Mouse (Mus musculus) intestine, embryonic 15.5 days (tissue): Measurements from ENCODE around the gene Grin2b. TPM values are rescaled to one million over a fixed set of nuclear protein-coding genes. Genes with fewer than 3 reads are reported as not detected.
"Not testable (repeated sequence)": the region's sequence is repeated elsewhere in the genome, so short reads cannot be mapped to it uniquely, and the experiment has no call there.

Experiments used
- ATAC-seq: fragments of 200-750 bp; cut with Nextera tagmentation; 2 replicates; pipeline ENCODE4 v1.8.0; 2017; ENCODE audit warnings: moderate TSS enrichment, moderate library complexity
- H3K27ac ChIP-seq: fragments of 300-500 bp; sonication (generic); 2 replicates; pipeline ENCODE4 v1.5.1; 2015; ENCODE audit warnings: mild to moderate bottlenecking, inconsistent platforms
- H3K27me3 ChIP-seq: fragments of 300-500 bp; sonication (generic); replicated peaks from 2 replicates; pipeline ENCODE4 v1.6.1; 2015; ENCODE audit warnings: inconsistent platforms
- H3K36me3 ChIP-seq: fragments of 300-500 bp; sonication (generic); 2 replicates; pipeline ENCODE4 v1.6.1; 2015; ENCODE audit warnings: inconsistent platforms
- H3K4me1 ChIP-seq: fragments of 300-500 bp; sonication (generic); replicated peaks from 2 replicates; pipeline ENCODE4 v1.6.1; 2015; ENCODE audit warnings: inconsistent platforms
- H3K4me2 ChIP-seq: fragments of 300-500 bp; sonication (generic); replicated peaks from 2 replicates; pipeline ENCODE4 v1.6.1; 2015; ENCODE audit warnings: mild to moderate bottlenecking, inconsistent platforms
- H3K4me3 ChIP-seq: fragments of 300-500 bp; sonication (generic); replicated peaks from 2 replicates; pipeline ENCODE4 v1.5.1; 2015; ENCODE audit warnings: inconsistent platforms
- H3K9ac ChIP-seq: fragments of 300-500 bp; sonication (generic); 2 replicates; pipeline ENCODE4 v1.6.1; 2015; ENCODE audit warnings: inconsistent platforms
- H3K9me3 ChIP-seq: fragments of 300-500 bp; sonication (generic); 2 replicates; pipeline ENCODE4 v1.6.1; 2016; ENCODE audit warnings: inconsistent platforms
- WGBS: fragments of 180-500 bp; shearing (Covaris S2); methylation state at CpG from one replicate; pipeline ENCODE4 v1.1.7; 2015; 5-methylcytosine and 5-hydroxymethylcytosine counted together
- polyA plus RNA-seq: library from polyadenylated mRNA; unstranded; fragments of >200 nt; fragmentation: Nextera tagmentation; extraction: Ambion mirVana; gene quantifications from 2 replicates; pipeline ENCODE4 v1.2.1, GENCODE M21; 2015

Grin2b gene
- polyA plus RNA-seq, 1 experiment from 2014 or later = 0.60 TPM

- no peaks in the 10 kb centered on the region for H3K27me3 ChIP-seq
- 55% methylated on average over 8 of the region's 8 CpGs for WGBS
- ATAC-seq = no peak
- no peak overlapping the region for H3K4me2 ChIP-seq
- H3K9me3 ChIP-seq = no peaks in the 10 kb centered on the region
- H3K4me1 ChIP-seq = no peaks in the 10 kb centered on the region
- H3K36me3 ChIP-seq = no peaks in the 10 kb centered on the region
- no peak overlapping the region for H3K27ac ChIP-seq
- H3K9ac ChIP-seq = no peak overlapping the region
- no peak overlapping the region for H3K4me3 ChIP-seq
Observed at GRCm38 (mm10) chr6:135859502-135859901, 313.8 kb downstream of the Grin2b start.

GRCm38 (mm10) chr6:135854173-135854591 lies 319.1 kb downstream of the Grin2b start:
- no peaks in the 10 kb centered on the region for H3K36me3 ChIP-seq
- ATAC-seq = no peak
- 62% methylated on average over 8 of the region's 8 CpGs for WGBS
- no peaks in the 10 kb centered on the region for H3K4me1 ChIP-seq
- H3K27me3 ChIP-seq = no peaks in the 10 kb centered on the region
- no peak overlapping the region for H3K9ac ChIP-seq
- no peak overlapping the region for H3K4me2 ChIP-seq
- H3K4me3 ChIP-seq = no peak overlapping the region
- H3K9me3 ChIP-seq = no peaks in the 10 kb centered on the region
- H3K27ac ChIP-seq = no peak overlapping the region

GRCm38 (mm10) chr6:135843755-135844154 lies 329.6 kb downstream of the Grin2b start:
- Histone ChIP-seq H3K4me1 (no peaks in the 10 kb centered on the region), H3K27ac (no peak overlapping the region), H3K9ac (no peak overlapping the region), H3K4me3 (no peak overlapping the region), H3K27me3 (no peaks in the 10 kb centered on the region), H3K36me3 (no peaks in the 10 kb centered on the region), H3K9me3 (no peaks in the 10 kb centered on the region), H3K4me2 (no peak overlapping the region)
- no peak for ATAC-seq
- WGBS = 76% methylated on average over 3 of the region's 3 CpGs

GRCm38 (mm10) chr6:135836353-135836752 lies 337.0 kb downstream of the Grin2b start:
- H3K27me3 ChIP-seq = no peaks in the 10 kb centered on the region
- no peak overlapping the region for H3K4me3 ChIP-seq
- no peak overlapping the region for H3K27ac ChIP-seq
- H3K9ac ChIP-seq = no peak overlapping the region
- ATAC-seq = no peak
- no peaks in the 10 kb centered on the region for H3K9me3 ChIP-seq
- H3K4me2 ChIP-seq = no peak overlapping the region
- no peaks in the 10 kb centered on the region for H3K4me1 ChIP-seq
- WGBS = 92% methylated on average over 4 of the region's 4 CpGs
- no peaks in the 10 kb centered on the region for H3K36me3 ChIP-seq

GRCm38 (mm10) chr6:135833542-135833941 lies 339.8 kb downstream of the Grin2b start:
- Histone ChIP-seq H3K27ac (no peak overlapping the region), H3K27me3 (no peaks in the 10 kb centered on the region), H3K4me1 (no peaks in the 10 kb centered on the region), H3K4me2 (no peak overlapping the region), H3K9ac (no peak overlapping the region), H3K4me3 (no peak overlapping the region), H3K36me3 (no peaks in the 10 kb centered on the region), H3K9me3 (no peaks in the 10 kb centered on the region)
- ATAC-seq = no peak
- 74% methylated on average over 5 of the region's 5 CpGs for WGBS

- Histone ChIP-seq H3K4me1 (no peaks in the 10 kb centered on the region), H3K4me3 (no peak overlapping the region), H3K36me3 (no peaks in the 10 kb centered on the region), H3K27me3 (no peaks in the 10 kb centered on the region), H3K9me3 (no peaks in the 10 kb centered on the region), H3K4me2 (no peak overlapping the region), H3K27ac (no peak overlapping the region), H3K9ac (no peak overlapping the region)
- ATAC-seq = no peak
- 80% methylated on average over 3 of the region's 3 CpGs for WGBS
Observed at GRCm38 (mm10) chr6:135832041-135832440, 341.3 kb downstream of the Grin2b start.

GRCm38 (mm10) chr6:135831032-135831431 lies 342.3 kb downstream of the Grin2b start:
- H3K27me3 ChIP-seq = no peaks in the 10 kb centered on the region
- no peaks in the 10 kb centered on the region for H3K9me3 ChIP-seq
- 92% methylated on average over 1 of the region's 1 CpGs for WGBS
- no peaks in the 10 kb centered on the region for H3K4me1 ChIP-seq
- H3K36me3 ChIP-seq = no peaks in the 10 kb centered on the region
- H3K27ac ChIP-seq = no peak overlapping the region
- no peak overlapping the region for H3K9ac ChIP-seq
- H3K4me2 ChIP-seq = no peak overlapping the region
- H3K4me3 ChIP-seq = no peak overlapping the region
- ATAC-seq = no peak

- H3K4me2 ChIP-seq = no peak overlapping the region
- H3K27ac ChIP-seq = no peak overlapping the region
- ATAC-seq = no peak
- H3K9ac ChIP-seq = no peak overlapping the region
- H3K27me3 ChIP-seq = no peaks in the 10 kb centered on the region
- no peaks in the 10 kb centered on the region for H3K36me3 ChIP-seq
- 74% methylated on average over 7 of the region's 7 CpGs for WGBS
- H3K9me3 ChIP-seq = no peaks in the 10 kb centered on the region
- no peak overlapping the region for H3K4me3 ChIP-seq
- no peaks in the 10 kb centered on the region for H3K4me1 ChIP-seq
Observed at GRCm38 (mm10) chr6:135829458-135829857, 343.9 kb downstream of the Grin2b start.

GRCm38 (mm10) chr6:135828976-135829375 lies 344.3 kb downstream of the Grin2b start:
- no peak overlapping the region for H3K9ac ChIP-seq
- WGBS = 36% methylated on average over 4 of the region's 4 CpGs
- H3K9me3 ChIP-seq = no peaks in the 10 kb centered on the region
- H3K27ac ChIP-seq = no peak overlapping the region
- ATAC-seq = no peak
- no peak overlapping the region for H3K4me3 ChIP-seq
- H3K4me2 ChIP-seq = no peak overlapping the region
- no peaks in the 10 kb centered on the region for H3K36me3 ChIP-seq
- no peaks in the 10 kb centered on the region for H3K27me3 ChIP-seq
- H3K4me1 ChIP-seq = no peaks in the 10 kb centered on the region

GRCm38 (mm10) chr6:135827942-135828341 lies 345.4 kb downstream of the Grin2b start:
- no peak overlapping the region for H3K27ac ChIP-seq
- no peaks in the 10 kb centered on the region for H3K27me3 ChIP-seq
- 24% methylated on average over 4 of the region's 4 CpGs for WGBS
- H3K4me1 ChIP-seq = no peaks in the 10 kb centered on the region
- H3K36me3 ChIP-seq = no peaks in the 10 kb centered on the region
- H3K4me3 ChIP-seq = no peak overlapping the region
- H3K4me2 ChIP-seq = no peak overlapping the region
- no peak for ATAC-seq
- no peaks in the 10 kb centered on the region for H3K9me3 ChIP-seq
- no peak overlapping the region for H3K9ac ChIP-seq

GRCm38 (mm10) chr6:135827317-135827716 lies 346.0 kb downstream of the Grin2b start:
- Histone ChIP-seq H3K4me1 (no peaks in the 10 kb centered on the region), H3K36me3 (no peaks in the 10 kb centered on the region), H3K4me2 (no peak overlapping the region), H3K27ac (no peak overlapping the region), H3K9me3 (no peaks in the 10 kb centered on the region), H3K4me3 (no peak overlapping the region), H3K9ac (no peak overlapping the region), H3K27me3 (no peaks in the 10 kb centered on the region)
- 79% methylated on average over 3 of the region's 3 CpGs for WGBS
- no peak for ATAC-seq

- not testable (repeated sequence) for H3K4me2 ChIP-seq, H3K27ac ChIP-seq, H3K9me3 ChIP-seq, H3K4me3 ChIP-seq, ATAC-seq, H3K9ac ChIP-seq, H3K36me3 ChIP-seq, H3K4me1 ChIP-seq, H3K27me3 ChIP-seq
- 96% methylated on average over 7 of the region's 7 CpGs for WGBS
Observed at GRCm38 (mm10) chr6:135826776-135827175, 346.5 kb downstream of the Grin2b start.

GRCm38 (mm10) chr6:135817391-135817790 lies 355.9 kb downstream of the Grin2b start:
- WGBS = 84% methylated on average over 2 of the region's 2 CpGs
- no peak for ATAC-seq
- H3K27me3 ChIP-seq = no peaks in the 10 kb centered on the region

More at GRCm38 (mm10) chr6:135817391-135817790, 355.9 kb downstream of the Grin2b start:
- H3K9me3 ChIP-seq = no peaks in the 10 kb centered on the region
- no peak overlapping the region for H3K4me2 ChIP-seq
- H3K9ac ChIP-seq = no peak overlapping the region
- no peak overlapping the region for H3K27ac ChIP-seq
- no peaks in the 10 kb centered on the region for H3K4me1 ChIP-seq
- no peak overlapping the region for H3K4me3 ChIP-seq
- no peaks in the 10 kb centered on the region for H3K36me3 ChIP-seq
